Mouse (Mus musculus) C2C12 (cell line): Measurements from ENCODE around the gene Ywhah.

Source experiments
- CEBPB ChIP-seq: IDR thresholded peaks from one replicate; pipeline ENCODE4 v1.6.1; 2011; ENCODE audit warnings: low read depth, mild to moderate bottlenecking, control low read depth, moderate library complexity
- CTCF ChIP-seq: IDR thresholded peaks from one replicate; pipeline ENCODE4 v1.5.1; 2011; ENCODE audit not compliant: control insufficient read depth, insufficient read depth, insufficient read length

GRCm38 (mm10) chr5:33039510-33039911 lies 20.9 kb downstream of the Ywhah start:
- TF ChIP-seq CTCF (no peak), CEBPB (no peak)
